Mouse (Mus musculus) brain, adult 2 months (tissue): ENCODE results near the gene Mlec.
A peak's percentile ranks its signal among the peaks of the same experiment; 100 is the strongest.
"Not testable (repeated sequence)": the region's sequence is repeated elsewhere in the genome, so short reads cannot be mapped to it uniquely, and the experiment has no call there.

Experiments used
- DNase-seq: peaks from one replicate; pipeline ENCODE4 v3.0.0; 2011; ENCODE audit warnings: low read depth, low spot score

Gene Mlec

DNA sequence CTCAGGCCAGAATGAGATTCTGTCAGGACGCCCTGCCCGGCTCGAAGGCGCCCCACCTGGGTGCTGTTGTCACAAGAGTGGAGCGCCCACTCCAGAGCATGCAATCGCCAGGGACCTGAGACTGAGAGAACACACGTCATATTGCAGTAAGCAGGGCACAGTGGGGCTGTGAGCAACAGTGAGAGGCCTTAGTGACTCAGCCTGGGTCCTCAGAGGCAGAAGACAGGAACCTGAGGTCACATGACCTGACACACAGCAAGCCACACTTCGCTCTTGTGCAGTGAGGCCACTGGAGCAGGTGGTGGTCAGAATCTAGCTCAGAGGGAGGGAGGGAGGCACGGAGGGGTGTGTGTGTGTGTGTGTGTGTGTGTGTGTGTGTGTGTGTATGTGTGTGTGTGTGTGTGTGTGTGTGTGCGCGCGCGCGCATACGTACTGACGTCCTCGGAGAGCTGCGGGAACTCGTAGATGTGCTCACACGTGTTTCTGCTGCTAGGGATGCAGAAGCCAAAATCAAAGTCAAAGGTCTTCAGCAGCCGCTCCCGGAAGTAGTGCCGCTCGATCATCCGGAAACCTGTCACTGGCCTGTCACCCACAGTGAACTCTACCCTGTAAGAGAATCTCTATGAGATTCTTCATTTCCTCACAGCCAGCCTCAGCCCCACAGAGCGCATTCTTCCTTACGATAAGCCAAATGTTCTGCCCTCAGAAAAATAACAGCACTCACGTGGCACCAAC is 31.2 kb downstream of the Mlec start:
- peak; percentile 43 for DNase-seq

DNA sequence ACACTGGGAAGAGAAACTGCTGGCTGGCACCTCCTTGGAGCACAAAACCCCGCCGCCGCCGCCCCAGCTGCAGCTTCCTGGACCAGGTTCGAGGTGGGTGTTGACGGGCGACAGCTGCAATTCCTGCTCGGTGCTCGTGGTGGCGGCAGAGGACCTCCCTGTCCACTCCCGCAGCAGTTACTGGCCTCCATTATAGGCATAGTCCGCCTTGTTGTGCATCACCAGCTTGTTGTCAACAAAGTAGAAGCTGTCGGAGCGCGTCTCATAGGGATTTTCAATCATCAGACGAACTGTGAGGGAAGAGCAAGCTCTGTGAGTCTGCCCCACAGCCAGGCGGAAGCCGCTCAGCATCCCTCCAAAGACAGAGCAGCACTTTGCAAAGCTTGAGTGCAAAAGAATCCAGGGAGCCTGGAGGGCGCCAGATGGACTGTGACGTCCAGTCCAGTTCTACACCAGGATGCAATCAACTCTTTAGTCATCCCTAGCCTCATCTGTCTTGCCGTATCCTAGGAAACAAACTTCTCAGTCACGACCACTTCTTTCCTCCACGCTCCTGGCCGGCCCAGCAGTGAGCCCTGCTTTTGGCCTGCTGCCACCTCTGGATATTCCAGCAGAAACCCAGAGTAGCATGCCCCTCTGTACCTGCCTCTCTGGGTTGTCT is 32.6 kb downstream of the Mlec start:
- peak; percentile 95 for DNase-seq

DNA sequence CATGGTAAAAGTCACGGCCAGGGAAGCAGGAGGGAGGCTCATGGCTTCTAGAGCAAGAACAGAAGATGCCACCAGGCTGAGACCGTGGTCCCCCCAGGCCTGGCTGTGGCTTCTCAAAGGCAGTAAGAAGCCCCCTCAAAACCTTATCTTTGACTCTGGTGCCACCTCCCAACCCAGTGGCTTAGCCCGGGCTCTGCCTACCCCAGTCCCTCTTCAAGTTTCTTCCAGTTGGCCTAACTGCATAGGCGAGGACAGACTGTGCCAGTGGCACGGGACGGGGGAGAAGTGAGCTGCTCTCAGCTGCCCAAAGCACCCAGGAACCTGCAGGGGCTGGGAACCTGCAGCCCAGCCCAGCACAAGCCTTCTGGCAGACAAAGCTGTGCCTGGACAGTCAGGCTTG is 33.3 kb downstream of the Mlec start:
- no peak for DNase-seq

DNA sequence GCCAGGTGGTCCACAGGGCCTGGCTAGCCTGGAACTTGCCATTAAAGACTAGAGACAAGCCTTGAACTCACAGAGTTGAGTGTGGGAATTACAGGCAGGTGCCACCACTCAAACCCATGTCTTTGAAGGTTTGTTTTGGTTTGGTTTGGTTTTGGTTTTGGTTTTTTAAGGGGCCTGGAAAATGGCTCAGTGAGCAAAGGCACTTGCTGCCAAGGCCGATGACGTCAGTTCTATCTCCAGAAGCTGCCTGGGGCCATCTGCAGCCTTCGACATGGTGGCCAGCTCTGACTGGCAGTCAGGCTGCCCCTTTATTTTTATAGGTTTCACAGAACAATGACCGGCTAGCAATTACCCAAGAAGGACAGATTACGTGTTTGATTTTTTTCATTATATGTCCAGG is 37.0 kb downstream of the Mlec start:
- peak; percentile 94 for DNase-seq

DNA sequence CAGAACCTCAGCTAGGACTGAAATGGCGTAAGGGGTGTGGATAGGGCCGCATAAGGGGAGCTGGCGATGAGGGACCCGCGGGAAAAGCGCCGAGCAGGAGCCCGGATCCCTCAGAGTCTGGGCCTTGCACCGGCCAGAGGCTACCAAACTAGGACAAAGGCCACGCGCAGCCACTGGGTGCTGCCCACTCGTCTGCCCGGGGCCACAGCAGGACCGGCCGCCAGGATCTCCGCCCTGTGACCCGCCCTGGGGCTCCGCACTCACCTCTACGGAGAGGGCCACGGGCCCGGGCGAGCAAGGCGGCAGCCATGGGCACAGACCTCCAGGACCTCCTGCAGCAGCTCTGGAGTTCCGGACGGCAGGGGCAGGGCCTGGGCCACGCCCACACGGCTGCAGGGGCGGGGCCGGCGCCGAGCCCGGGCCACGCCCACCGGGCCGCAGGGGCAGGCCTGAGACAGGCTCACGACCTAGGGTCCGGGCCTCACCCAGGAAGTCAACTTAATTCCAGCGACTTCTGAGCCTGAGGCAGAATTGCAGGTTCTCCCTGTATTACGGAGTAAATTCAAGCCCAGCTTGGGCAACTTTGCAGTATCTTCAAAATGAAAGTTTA is 38.9 kb downstream of the Mlec start, which contains the start of gene Acads:
Acads (minus strand) TSS at position 386 of the 610 bp plus-strand sequence.
- DNase-seq = peak; percentile 40

DNA sequence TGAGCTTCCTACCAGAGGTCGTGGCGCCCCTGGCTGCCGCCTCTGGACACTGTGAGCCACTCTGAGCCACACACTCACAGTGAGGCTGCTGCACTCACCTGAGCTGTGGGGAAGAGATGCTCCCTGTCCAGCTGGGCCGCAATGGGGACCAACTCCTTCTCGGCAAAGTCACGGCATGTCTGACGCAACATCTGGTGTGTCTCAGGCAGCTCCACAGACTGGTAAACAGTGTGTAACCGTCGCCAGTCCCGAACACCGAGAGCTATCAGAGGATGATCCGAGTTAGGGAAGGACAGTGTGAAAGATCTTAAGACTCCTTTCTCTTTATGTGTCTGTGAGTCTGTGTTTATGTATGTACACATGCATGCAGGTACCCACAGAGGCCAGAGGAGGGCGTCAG is 40.5 kb downstream of the Mlec start:
- DNase-seq = no peak

DNA sequence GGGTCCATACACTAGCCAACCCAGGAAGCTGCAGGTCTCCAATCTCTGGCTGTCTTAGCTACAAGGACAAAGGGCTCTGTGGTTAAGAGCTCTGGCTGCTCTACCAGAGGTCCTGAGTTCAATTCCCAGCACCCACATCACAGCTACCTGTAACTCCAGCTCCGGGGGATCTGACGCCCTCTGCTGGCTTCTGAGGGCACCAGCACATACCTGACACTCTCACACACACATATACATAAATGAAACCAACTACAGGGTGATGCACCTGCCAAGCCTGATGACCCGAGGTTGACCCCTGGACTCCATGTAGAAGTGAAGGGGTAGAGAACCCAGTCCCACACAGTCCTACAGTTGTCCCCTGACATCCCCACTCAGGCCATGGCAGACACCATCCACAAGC is 41.6 kb downstream of the Mlec start:
- no peak for DNase-seq

DNA sequence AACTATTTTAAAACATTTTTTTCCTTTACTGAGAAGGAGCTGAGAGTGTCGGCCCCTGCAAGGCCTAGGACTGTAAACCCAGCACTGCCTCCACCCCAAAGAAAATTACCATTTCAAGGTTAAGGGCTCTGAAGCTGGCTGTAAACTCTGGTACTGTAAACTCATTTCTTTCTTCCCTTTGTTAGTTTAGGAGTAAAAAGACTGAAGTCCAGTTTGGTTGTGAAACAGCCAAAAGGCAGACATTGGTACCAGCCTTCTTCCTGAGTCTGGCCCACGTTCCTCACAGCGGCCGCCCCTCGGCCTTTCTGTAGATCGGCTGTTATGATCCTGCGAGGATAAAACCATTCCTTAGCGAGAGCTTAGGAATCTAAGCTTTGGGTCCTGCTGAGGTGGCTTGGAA is 43.5 kb downstream of the Mlec start:
- no peak for DNase-seq

DNA sequence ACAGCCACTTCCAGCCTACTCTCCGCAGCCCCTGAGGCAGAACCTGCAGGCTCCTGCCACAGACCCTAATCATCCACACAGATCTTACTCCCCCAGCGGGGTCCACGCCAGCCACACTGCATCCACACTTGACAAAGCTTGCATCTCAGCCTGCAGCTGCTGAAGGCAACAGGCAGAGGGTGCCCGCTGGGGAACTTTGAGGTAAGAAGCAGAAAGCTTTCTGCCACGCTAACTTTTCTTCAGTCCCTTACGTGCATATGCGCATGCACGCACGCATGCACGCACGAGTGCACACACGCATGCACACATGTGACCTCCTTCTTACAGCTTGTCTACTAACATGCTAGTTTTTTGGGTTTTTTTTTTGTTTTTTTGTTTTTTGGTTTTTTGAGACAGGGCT is 44.7 kb downstream of the Mlec start:
- DNase-seq = no peak

DNA sequence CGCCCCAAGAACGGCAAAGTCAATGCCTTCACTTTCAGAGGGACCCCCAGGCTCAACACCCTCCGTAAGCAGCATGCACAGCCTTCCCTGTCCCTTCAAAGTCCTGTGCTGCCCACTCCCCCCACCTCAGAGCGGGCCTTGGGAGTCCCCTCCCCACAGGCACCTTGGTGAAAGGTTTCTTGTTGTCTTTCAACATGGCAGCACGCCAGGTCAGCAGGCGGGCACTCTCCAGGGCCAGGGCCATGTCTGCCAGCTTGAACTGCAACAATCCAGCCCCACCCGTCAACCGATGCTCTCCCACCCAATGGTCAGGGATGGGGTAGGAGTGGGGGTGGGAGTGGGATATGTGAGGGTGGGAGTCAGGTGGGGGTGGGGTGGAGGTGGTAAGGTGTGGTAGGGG is 46.8 kb downstream of the Mlec start:
- no peak for DNase-seq

DNA sequence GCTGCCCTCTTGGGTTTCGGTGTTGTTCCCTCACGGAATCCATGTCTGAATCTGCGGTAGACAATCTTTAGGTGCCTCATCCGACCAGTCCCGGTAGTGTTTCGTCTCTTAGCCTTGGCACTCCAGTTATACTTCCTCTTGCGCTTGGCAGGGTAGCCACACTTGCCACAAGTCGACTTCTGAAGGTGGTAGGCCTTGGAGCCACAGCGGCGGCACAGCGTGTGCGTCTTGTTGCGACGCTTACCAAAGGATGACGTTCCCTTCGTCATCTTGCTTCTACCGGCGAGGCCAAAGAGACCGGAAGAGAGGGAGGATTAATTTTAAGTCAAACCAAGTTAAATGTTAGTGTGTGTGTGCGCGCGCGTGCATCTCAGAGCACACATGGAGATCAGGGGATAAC is 54.7 kb downstream of the Mlec start:
- not testable (repeated sequence) for DNase-seq

DNA sequence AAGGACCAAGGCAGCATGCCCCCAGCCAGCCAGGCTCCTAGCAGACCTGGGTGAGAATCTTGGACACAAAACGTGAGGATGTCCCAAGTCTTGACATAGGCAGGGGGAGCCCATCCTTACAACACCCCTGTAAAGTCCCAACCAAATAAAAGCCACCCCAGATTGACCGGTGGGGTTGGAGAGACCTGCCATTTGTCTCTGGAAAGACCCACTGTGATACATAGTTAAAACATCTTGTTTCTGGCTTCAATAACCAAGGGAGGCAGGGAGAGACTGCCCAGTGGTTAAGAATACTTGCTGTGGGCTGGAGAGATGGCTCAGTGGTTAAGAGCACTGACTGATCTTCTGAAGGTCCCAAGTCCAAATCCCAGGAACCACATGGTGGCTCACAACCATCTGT is 55.7 kb downstream of the Mlec start:
- DNase-seq = no peak

DNA sequence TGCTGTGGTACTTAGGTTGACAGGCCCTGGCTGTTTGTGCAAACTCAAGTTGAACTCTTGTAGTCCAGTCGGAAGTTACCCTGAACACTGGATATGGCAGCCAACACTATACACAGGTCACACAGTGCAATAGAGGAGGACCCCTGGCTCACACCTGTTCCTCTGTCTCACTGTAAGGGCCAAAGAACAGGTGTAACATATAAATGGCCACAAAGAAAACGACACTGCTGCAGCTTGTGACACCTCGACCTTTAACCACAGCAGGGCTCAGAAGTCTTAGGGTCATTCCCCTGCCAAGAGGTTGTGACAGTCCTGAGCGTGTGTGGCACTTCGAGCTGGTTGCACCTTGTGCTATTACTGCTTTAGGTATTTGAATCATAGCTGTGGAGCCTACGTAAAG is 57.5 kb downstream of the Mlec start:
- no peak for DNase-seq

DNA sequence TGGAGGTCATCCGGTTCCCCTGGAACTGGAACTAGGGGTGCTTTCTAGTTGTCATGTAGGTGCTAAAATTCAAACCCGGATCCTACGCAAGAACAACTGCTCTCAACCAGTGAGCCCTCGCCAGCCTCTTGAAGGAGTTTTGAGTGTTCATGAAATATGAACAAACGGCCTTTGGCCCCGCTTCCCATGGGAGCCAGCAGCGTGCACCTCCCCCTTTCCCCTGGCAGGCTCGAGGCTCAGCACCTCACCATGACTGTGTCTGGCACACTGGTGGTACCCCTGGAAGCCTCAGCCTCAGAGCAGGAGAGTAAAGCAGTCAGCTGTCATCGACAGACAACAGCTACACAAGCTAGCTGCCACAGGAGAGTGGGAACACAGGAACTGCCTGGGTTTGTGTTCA is 58.0 kb downstream of the Mlec start:
- DNase-seq = no peak

DNA sequence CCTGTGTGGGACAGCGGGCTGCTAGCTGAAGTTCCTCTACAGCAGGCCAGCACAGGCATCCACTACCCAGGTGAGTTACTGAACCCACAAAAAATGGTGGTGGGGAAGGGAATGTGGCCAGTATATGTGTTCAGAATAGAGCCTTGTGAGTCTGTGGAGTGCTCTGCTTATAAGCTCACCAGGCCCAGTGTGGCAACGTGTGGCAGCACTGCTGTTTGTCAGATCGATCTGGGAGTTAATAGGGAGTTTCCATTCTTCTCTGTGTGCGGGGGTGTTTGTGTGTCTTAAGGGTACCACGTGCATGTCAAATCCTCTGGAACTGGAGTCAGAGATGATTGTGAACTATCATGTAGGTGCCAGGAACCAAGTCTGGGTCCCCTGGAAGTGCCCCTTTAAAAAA is 58.4 kb downstream of the Mlec start:
- DNase-seq = no peak

DNA sequence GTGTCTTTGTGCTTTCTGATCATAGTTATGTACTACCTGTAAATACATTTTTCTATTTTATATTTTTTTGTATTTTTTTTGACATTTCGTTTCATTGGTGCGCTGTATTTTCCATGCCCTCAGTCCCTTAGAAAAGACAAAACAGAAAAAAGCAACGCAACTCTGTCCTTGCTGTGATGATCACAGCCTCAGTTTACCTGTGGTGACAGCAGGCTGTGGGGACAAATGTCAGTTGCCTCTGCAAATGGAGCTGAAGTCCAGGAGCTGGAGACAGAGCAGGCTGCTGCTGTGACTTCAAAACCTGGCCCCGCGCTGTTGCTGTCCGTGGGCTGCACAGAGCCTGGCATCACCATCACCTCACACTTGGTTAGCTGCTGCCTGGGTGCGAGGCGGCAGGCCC is 59.8 kb downstream of the Mlec start, which contains the start of gene Gm10401:
Gm10401 (minus strand) TSS at position 101 of the 400 bp plus-strand sequence.
- no peak for DNase-seq
